Mouse (Mus musculus): ENCODE results near the gene Fbxo24. TPM values are rescaled to one million over a fixed set of nuclear protein-coding genes. Genes with fewer than 3 reads are reported as not detected.
"Not testable (repeated sequence)": the region's sequence is repeated elsewhere in the genome, so short reads cannot be mapped to it uniquely, and the experiment has no call there.

Gene Fbxo24
- polyA plus RNA-seq, 1 experiment = 0.31 TPM

GRCm38 (mm10) chr5:137623937-137624530, 4.8 kb downstream of the Fbxo24 start:
- peaks cover 6% of the 10 kb centered on the region; the same call in 1 of the 2 replicates for H3K4me1 ChIP-seq (replicated peaks; ENCODE audit: control insufficient read depth, insufficient read depth, low read length)
- DNase-seq = no peak
- no peak overlapping the region for H3K4me3 ChIP-seq (ENCODE audit: control insufficient read depth, insufficient read depth, low read length)
- no peaks in the 10 kb centered on the region for H3K27me3 ChIP-seq (ENCODE audit: control insufficient read depth, insufficient read depth, low read length)
- no peak overlapping the region for H3K27ac ChIP-seq (ENCODE audit: control insufficient read depth, insufficient read depth, low read length)
- no peak for TF ChIP-seq POLR2A (IDR thresholded peaks at IDR 0.05; ENCODE audit: control insufficient read depth, extremely low read depth, insufficient read depth, low read length, poor library complexity)
- WGBS = 52% methylated on average over 11 of the region's 11 CpGs
- H3K36me3 ChIP-seq (ENCODE audit: control insufficient read depth, insufficient read depth, low read length) = no peaks in the 10 kb centered on the region

- 87% methylated on average over 7 of the region's 7 CpGs for WGBS
- Histone ChIP-seq H3K4me1 (replicated peaks; ENCODE audit: control insufficient read depth, insufficient read depth, low read length) (no peaks in the 10 kb centered on the region), H3K27ac (ENCODE audit: control insufficient read depth, insufficient read depth, low read length) (no peak overlapping the region), H3K4me3 (ENCODE audit: control insufficient read depth, insufficient read depth, low read length) (no peak overlapping the region), H3K27me3 (ENCODE audit: control insufficient read depth, insufficient read depth, low read length) (no peaks in the 10 kb centered on the region), H3K36me3 (ENCODE audit: control insufficient read depth, insufficient read depth, low read length) (no peaks in the 10 kb centered on the region)
- no peak for DNase-seq
- no peak for TF ChIP-seq CTCF (IDR thresholded peaks at IDR 0.05; ENCODE audit: borderline replicate concordance, control insufficient read depth, extremely low read depth, insufficient read depth, low read length, poor library complexity)
- no peak for TF ChIP-seq POLR2A (IDR thresholded peaks at IDR 0.05; ENCODE audit: control insufficient read depth, extremely low read depth, insufficient read depth, low read length, poor library complexity)
Measured at GRCm38 (mm10) chr5:137615347-137615746, 13.5 kb downstream of the Fbxo24 start.

DNA sequence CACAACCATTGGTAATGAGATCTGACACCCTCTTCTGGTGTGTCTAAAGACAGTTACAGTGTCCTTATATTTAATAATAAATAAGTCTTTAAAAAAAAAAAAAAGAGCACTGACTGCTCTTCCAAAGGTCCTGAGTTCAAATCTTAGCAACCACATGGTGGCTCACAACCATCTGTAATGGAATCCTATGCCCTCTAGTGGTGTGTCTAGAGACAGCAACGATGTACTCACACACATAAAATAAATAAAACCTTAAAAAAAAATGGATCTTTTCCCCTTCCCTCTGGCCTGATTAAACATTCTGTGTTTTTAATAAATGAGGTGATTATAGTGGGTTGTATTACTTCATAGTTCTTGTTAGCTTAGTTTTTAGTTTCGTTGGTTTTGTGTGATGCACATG, 13.9 kb downstream of the Fbxo24 start:
- H3K27ac ChIP-seq (ENCODE audit: control insufficient read depth, insufficient read depth, low read length); H3K27me3 ChIP-seq (ENCODE audit: control insufficient read depth, insufficient read depth, low read length); H3K4me1 ChIP-seq (replicated peaks; ENCODE audit: control insufficient read depth, insufficient read depth, low read length); H3K36me3 ChIP-seq (ENCODE audit: control insufficient read depth, insufficient read depth, low read length); H3K4me3 ChIP-seq (ENCODE audit: control insufficient read depth, insufficient read depth, low read length); DNase-seq: not testable (repeated sequence)
- 89% methylated on average over 2 of the region's 2 CpGs for WGBS

GRCm38 (mm10) chr5:137613550-137613949, 15.3 kb downstream of the Fbxo24 start, which contains the start of gene Pcolce:
TSS of gene Pcolce (minus strand) at chr5:137613784.
- no peaks in the 10 kb centered on the region for H3K27me3 ChIP-seq (ENCODE audit: control insufficient read depth, insufficient read depth, low read length)
- no peaks in the 10 kb centered on the region for H3K4me1 ChIP-seq (replicated peaks; ENCODE audit: control insufficient read depth, insufficient read depth, low read length)
- TF ChIP-seq POLR2A (IDR thresholded peaks at IDR 0.05; ENCODE audit: control insufficient read depth, extremely low read depth, insufficient read depth, low read length, poor library complexity) (no peak), CTCF (IDR thresholded peaks at IDR 0.05; ENCODE audit: borderline replicate concordance, control insufficient read depth, extremely low read depth, insufficient read depth, low read length, poor library complexity) (no peak)
- no peak within 1 kb of the TSS for H3K4me3 ChIP-seq (ENCODE audit: control insufficient read depth, insufficient read depth, low read length)
- WGBS = 90% methylated on average over 11 of the region's 11 CpGs
- no peak for DNase-seq
- H3K36me3 ChIP-seq (ENCODE audit: control insufficient read depth, insufficient read depth, low read length) = no peaks in the 10 kb centered on the region
- H3K27ac ChIP-seq (ENCODE audit: control insufficient read depth, insufficient read depth, low read length) = no peak within 1 kb of the TSS

DNA sequence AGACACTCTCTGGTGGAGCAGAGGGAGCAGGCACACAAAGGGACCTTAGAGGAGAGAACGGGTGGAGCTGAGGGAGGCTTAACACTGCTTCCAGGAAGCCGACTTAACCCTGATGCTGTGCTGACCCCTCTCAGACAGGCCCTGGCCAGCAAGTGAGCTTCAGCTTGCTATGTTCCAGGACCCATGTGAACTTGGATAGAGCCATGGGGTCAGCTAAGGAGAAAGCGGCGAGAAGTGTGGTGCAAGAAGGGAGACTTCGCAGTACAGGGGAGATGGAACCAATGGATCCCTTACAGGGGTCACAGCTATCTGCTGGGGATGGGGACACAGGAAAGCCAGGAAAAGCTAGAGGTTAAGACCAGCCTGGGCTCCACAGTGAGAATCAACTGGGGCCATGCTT, 15.7 kb downstream of the Fbxo24 start:
- H3K27ac ChIP-seq (ENCODE audit: control insufficient read depth, insufficient read depth, low read length) = no peak overlapping the region
- WGBS = 96% methylated on average over 5 of the region's 5 CpGs
- DNase-seq = no peak

DNA sequence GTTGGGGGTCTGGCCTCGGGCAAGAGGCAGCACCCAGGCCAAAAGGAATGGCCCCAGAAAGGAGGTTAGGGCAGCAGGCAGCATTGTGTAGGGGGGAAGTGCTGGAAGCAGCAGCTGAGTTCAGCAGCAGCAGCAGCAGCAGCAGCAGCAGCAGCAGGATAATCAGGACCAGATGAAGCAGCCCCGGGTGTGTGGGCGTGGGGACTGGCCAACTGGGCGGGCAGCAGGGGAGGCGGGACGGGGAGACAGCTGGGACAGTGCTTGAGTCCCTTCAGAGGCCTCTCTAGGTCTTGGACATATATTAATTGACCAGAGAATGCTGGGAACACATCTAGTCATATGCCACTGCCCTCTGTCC, 17.6 kb downstream of the Fbxo24 start:
- no peak for DNase-seq
- no peaks in the 10 kb centered on the region for H3K4me1 ChIP-seq (replicated peaks; ENCODE audit: control insufficient read depth, insufficient read depth, low read length)
- H3K27ac ChIP-seq (ENCODE audit: control insufficient read depth, insufficient read depth, low read length) = no peak overlapping the region
- H3K4me3 ChIP-seq (ENCODE audit: control insufficient read depth, insufficient read depth, low read length) = no peak overlapping the region
- H3K27me3 ChIP-seq (ENCODE audit: control insufficient read depth, insufficient read depth, low read length) = no peaks in the 10 kb centered on the region
- 63% methylated on average over 6 of the region's 6 CpGs for WGBS
- TF ChIP-seq POLR2A (IDR thresholded peaks at IDR 0.05; ENCODE audit: control insufficient read depth, extremely low read depth, insufficient read depth, low read length, poor library complexity) (no peak), CTCF (IDR thresholded peaks at IDR 0.05; ENCODE audit: borderline replicate concordance, control insufficient read depth, extremely low read depth, insufficient read depth, low read length, poor library complexity) (no peak)
- H3K36me3 ChIP-seq (ENCODE audit: control insufficient read depth, insufficient read depth, low read length) = no peaks in the 10 kb centered on the region

More for the DNA sequence above, 15.7 kb downstream of the Fbxo24 start:
- no peaks in the 10 kb centered on the region for H3K4me1 ChIP-seq (replicated peaks; ENCODE audit: control insufficient read depth, insufficient read depth, low read length)
- H3K36me3 ChIP-seq (ENCODE audit: control insufficient read depth, insufficient read depth, low read length) = no peaks in the 10 kb centered on the region
- H3K27me3 ChIP-seq (ENCODE audit: control insufficient read depth, insufficient read depth, low read length) = no peaks in the 10 kb centered on the region
- H3K4me3 ChIP-seq (ENCODE audit: control insufficient read depth, insufficient read depth, low read length) = no peak overlapping the region
- TF ChIP-seq CTCF (IDR thresholded peaks at IDR 0.05; ENCODE audit: borderline replicate concordance, control insufficient read depth, extremely low read depth, insufficient read depth, low read length, poor library complexity) (no peak), POLR2A (IDR thresholded peaks at IDR 0.05; ENCODE audit: control insufficient read depth, extremely low read depth, insufficient read depth, low read length, poor library complexity) (no peak)

GRCm38 (mm10) chr5:137610548-137611244, 18.1 kb downstream of the Fbxo24 start:
- DNase-seq = no peak
- no peaks in the 10 kb centered on the region for H3K4me1 ChIP-seq (replicated peaks; ENCODE audit: control insufficient read depth, insufficient read depth, low read length)
- TF ChIP-seq CTCF (IDR thresholded peaks at IDR 0.05; ENCODE audit: borderline replicate concordance, control insufficient read depth, extremely low read depth, insufficient read depth, low read length, poor library complexity) (no peak), POLR2A (IDR thresholded peaks at IDR 0.05; ENCODE audit: control insufficient read depth, extremely low read depth, insufficient read depth, low read length, poor library complexity) (no peak)
- H3K36me3 ChIP-seq (ENCODE audit: control insufficient read depth, insufficient read depth, low read length) = no peaks in the 10 kb centered on the region
- H3K27ac ChIP-seq (ENCODE audit: control insufficient read depth, insufficient read depth, low read length) = no peak overlapping the region
- no peak overlapping the region for H3K4me3 ChIP-seq (ENCODE audit: control insufficient read depth, insufficient read depth, low read length)
- 78% methylated on average over 12 of the region's 12 CpGs for WGBS
- H3K27me3 ChIP-seq (ENCODE audit: control insufficient read depth, insufficient read depth, low read length) = no peaks in the 10 kb centered on the region

All from thymus, adult 2 months (tissue).